Mouse (Mus musculus) spleen, embryonic (tissue): ENCODE data around the gene Atg2b.

Source experiments
- CTCF ChIA-PET: fragments of 350-600 bp; sonication (Branson Sonifier 250); formaldehyde crosslinking; loops from one replicate; lab custom pipeline; 2022; lab: Charles Lee

Gene Atg2b

GRCm38 (mm10) chr12:105683933-105684901 is 794 bp downstream of the Atg2b start, which contains the start of gene Gskip:
Gene Gskip (plus strand): TSS chr12:105684829.
- CTCF ChIA-PET = no interaction called here

- CTCF ChIA-PET = no interaction called here
Observed at GRCm38 (mm10) chr12:105678762-105679161, 6.2 kb downstream of the Atg2b start.

GRCm38 (mm10) chr12:105678211-105678610 is 6.8 kb downstream of the Atg2b start:
- CTCF ChIA-PET = no interaction called here

- CTCF ChIA-PET = no interaction called here
Observed at GRCm38 (mm10) chr12:105676274-105676673, 8.7 kb downstream of the Atg2b start.

- CTCF ChIA-PET = no interaction called here
Observed at GRCm38 (mm10) chr12:105655850-105656249, 29.2 kb downstream of the Atg2b start.

GRCm38 (mm10) chr12:105642770-105643321 is 42.2 kb downstream of the Atg2b start:
- CTCF ChIA-PET = no interaction called here

GRCm38 (mm10) chr12:105637554-105637953 is 47.5 kb downstream of the Atg2b start:
- CTCF ChIA-PET = no interaction called here

GRCm38 (mm10) chr12:105636551-105636950 is 48.5 kb downstream of the Atg2b start:
- CTCF ChIA-PET = no interaction called here

- CTCF ChIA-PET = no interaction called here
Observed at GRCm38 (mm10) chr12:105634374-105635067, 50.5 kb downstream of the Atg2b start.

- CTCF ChIA-PET = no interaction called here
Observed at GRCm38 (mm10) chr12:105625798-105626197, 59.2 kb downstream of the Atg2b start.

GRCm38 (mm10) chr12:105622981-105623539 is 62.0 kb downstream of the Atg2b start:
- CTCF ChIA-PET = no interaction called here

GRCm38 (mm10) chr12:105622048-105622447 is 63.0 kb downstream of the Atg2b start:
- CTCF ChIA-PET = no interaction called here

- CTCF ChIA-PET = no interaction called here
Observed at GRCm38 (mm10) chr12:105613559-105613958, 71.5 kb downstream of the Atg2b start.

- CTCF ChIA-PET = interaction anchor here (0.7 to 1.0 kb wide), 2 partner anchors 14 to 213 kb away, joined by 3 to 4 read pairs; no protein-coding TSS in a partner anchor
Observed at GRCm38 (mm10) chr12:105611748-105612147, 73.3 kb downstream of the Atg2b start.

- CTCF ChIA-PET = interaction anchor here (0.6 to 1.0 kb wide), 2 partner anchors 13 to 113 kb away, joined by 3 to 7 read pairs; no protein-coding TSS in a partner anchor
Observed at GRCm38 (mm10) chr12:105611045-105611444, 74.0 kb downstream of the Atg2b start.

GRCm38 (mm10) chr12:105606881-105607280 is 78.1 kb downstream of the Atg2b start:
- CTCF ChIA-PET = no interaction called here

GRCm38 (mm10) chr12:105605212-105605611 is 79.8 kb downstream of the Atg2b start:
- CTCF ChIA-PET = no interaction called here

GRCm38 (mm10) chr12:105603904-105604303 is 81.1 kb downstream of the Atg2b start:
- CTCF ChIA-PET = no interaction called here

GRCm38 (mm10) chr12:105602581-105603210 is 82.3 kb downstream of the Atg2b start, which contains the start of gene Bdkrb1:
Gene Bdkrb1 (plus strand): TSS chr12:105603085.
- CTCF ChIA-PET = no interaction called here

GRCm38 (mm10) chr12:105601586-105601985 is 83.4 kb downstream of the Atg2b start:
- CTCF ChIA-PET = no interaction called here

GRCm38 (mm10) chr12:105599098-105599497 is 85.9 kb downstream of the Atg2b start:
- CTCF ChIA-PET = no interaction called here
